Mouse (Mus musculus) mammary gland, adult 2 months (tissue): Measurements from ENCODE around the gene Olfr525. TPM values are rescaled to one million over a fixed set of nuclear protein-coding genes. Genes with fewer than 3 reads are reported as not detected.

ENCODE experiments used
- polyA plus RNA-seq: library from polyadenylated mRNA; depleted of rRNA; stranded (reverse); fragments of >200 nt; gene quantifications from 2 replicates; pipeline ENCODE4 v1.2.3, GENCODE M21; 2012; ENCODE audit warnings: low replicate concordance; rRNA removed

Olfr525 gene
- polyA plus RNA-seq = not detected in 2 replicates

DNA sequence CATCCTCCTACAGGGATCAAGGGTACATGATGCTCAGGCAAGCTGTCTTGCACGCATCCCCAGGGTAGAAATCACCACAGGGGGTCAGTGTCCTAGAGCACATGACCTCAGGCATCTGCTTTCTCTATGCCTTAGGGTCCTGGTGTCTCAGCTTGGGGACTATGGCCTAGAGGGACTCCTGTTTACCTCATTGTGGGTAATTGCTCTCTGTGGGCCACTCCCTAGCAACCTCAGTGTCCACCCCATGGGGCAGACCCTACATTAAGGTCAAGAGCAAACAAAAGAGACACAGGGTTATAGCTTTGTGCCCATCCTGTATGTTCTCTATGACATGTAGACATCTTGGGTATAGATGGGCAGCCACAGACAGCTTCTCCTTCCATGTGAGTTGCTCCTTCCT is at the start of gene Olfr525:
Olfr525 (plus strand) TSS at position 301 of the 400 bp plus-strand sequence.

DNA sequence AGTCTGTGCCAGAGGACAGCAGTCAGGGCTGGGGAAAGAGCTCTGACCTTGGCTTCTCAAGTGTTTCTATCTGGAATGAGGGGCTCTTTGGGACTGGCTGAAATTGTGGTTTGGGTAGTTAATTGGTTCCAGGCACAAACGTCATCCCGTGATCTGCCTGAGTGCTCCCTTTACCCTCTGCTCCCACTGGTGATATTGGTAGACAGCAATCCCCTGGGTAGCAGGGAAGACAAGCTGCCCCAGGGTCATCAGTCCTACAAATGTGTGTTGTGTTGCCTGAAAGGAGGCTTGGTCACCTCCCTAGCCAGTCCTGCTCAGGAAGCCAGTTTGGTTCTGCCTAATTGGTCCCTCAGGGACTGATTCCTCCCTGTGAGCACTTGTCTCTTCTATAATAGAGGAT is 13.1 kb downstream of the Olfr525 start, which contains the start of gene Olfr527:
Olfr527 (plus strand) TSS at position 301 of the 400 bp plus-strand sequence.

DNA sequence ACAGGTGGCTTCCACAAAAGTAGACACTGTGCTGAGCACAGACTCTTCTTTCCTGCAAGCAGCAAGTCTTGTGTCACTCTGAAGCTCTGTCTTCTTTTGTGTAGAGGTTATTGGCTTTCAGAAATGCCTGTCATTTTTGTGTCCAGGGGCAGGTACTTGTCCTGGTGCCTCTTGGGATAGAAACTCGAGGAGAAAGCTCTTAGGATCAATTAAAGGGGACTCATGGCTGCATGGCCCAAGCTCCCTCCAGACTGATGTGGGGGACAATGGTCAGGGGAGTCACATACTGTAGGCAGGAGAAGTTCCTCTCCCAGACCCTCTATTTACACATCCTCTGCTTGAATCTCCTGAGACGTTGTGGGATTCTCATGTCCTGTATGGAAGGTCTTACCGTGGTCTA is 40.9 kb downstream of the Olfr525 start, which contains the start of gene Olfr60:
Olfr60 (minus strand) TSS at position 101 of the 400 bp plus-strand sequence.

DNA sequence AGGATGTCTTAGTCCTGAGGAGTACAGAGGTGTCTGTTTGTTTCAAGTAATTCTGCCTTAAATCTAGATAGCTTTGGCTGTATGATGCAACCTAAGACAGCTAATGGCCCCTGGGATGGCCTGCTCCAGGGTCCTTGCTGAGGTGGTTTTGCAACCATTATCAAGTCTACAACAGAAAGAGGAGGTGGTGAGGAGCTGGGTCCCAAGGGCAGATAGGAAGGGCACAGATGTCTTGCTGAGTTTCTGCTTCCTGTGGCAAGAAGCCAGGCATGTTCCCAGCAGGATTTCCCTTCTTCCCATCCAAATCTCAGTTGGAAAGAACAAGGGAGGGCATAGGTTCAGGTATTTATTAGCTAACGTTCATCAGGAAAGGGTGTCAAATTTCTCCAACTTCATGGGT is 55.6 kb downstream of the Olfr525 start, which contains the start of gene Olfr530:
Olfr530 (minus strand) TSS at position 101 of the 400 bp plus-strand sequence.

Other genes starting within 250 kb of the Olfr525 start
- gene Caly, start 238.3 kb upstream of the Olfr525 start, polyA plus RNA-seq = 0.11 TPM in 1 of 2 replicates, not detected in the other
- gene Prap1, start 227.5 kb upstream of the Olfr525 start, polyA plus RNA-seq = not detected in 2 replicates
- 47.4 and 59.5 TPM in 2 replicates for gene Fuom, start 218.4 kb upstream of the Olfr525 start, polyA plus RNA-seq
- 20.9 and 25.0 TPM in 2 replicates for gene Paox, start 205.1 kb upstream of the Olfr525 start, polyA plus RNA-seq
- 146 and 200 TPM in 2 replicates for gene Echs1, start 204.4 kb upstream of the Olfr525 start, polyA plus RNA-seq
- gene Mtg1, start 183.3 kb upstream of the Olfr525 start, polyA plus RNA-seq = 31.2 and 62.7 TPM in 2 replicates
- gene Sprn, start 166.0 kb upstream of the Olfr525 start, polyA plus RNA-seq = 0.70 and 0.87 TPM in 2 replicates
- not detected in 2 replicates for gene Olfr522, start 156.1 kb upstream of the Olfr525 start, polyA plus RNA-seq
- gene Olfr523, start 147.6 kb upstream of the Olfr525 start, polyA plus RNA-seq = 0.40 and 0.73 TPM in 2 replicates
- gene Olfr524, start 114.9 kb upstream of the Olfr525 start, polyA plus RNA-seq = 0.13 TPM in 1 of 2 replicates, not detected in the other
- gene Cd163l1, start 102.6 kb upstream of the Olfr525 start, polyA plus RNA-seq = 1.7 and 3.0 TPM in 2 replicates
- gene 5830411N06Rik, start 73.6 kb upstream of the Olfr525 start, polyA plus RNA-seq = 3.4 and 4.5 TPM in 2 replicates
- not detected in 2 replicates for gene Olfr527, start 13.2 kb downstream of the Olfr525 start, polyA plus RNA-seq
- 1.1 and 1.2 TPM in 2 replicates for gene Olfr60, start 40.8 kb downstream of the Olfr525 start, polyA plus RNA-seq
- gene Olfr530, start 55.5 kb downstream of the Olfr525 start, polyA plus RNA-seq = not detected in 2 replicates
- gene Olfr531, start 82.1 kb downstream of the Olfr525 start, polyA plus RNA-seq = not detected in 2 replicates
- not detected in 2 replicates for gene Olfr532, start 100.8 kb downstream of the Olfr525 start, polyA plus RNA-seq
- gene Olfr533, start 142.5 kb downstream of the Olfr525 start, polyA plus RNA-seq = not detected in 2 replicates
- gene Olfr535, start 163.4 kb downstream of the Olfr525 start, polyA plus RNA-seq = not detected in 2 replicates
- gene Olfr536, start 186.5 kb downstream of the Olfr525 start, polyA plus RNA-seq = not detected in 2 replicates
- not detected in 2 replicates for gene Olfr538, start 247.0 kb downstream of the Olfr525 start, polyA plus RNA-seq